Mouse (Mus musculus) liver, adult 2 months (tissue): ENCODE measurements at regions not wholly inside any gene's neighbourhood (a gene's known extent, or its start where the extent isn't known, plus 50 kb on each side); places are given as distances from the start of the nearest gene placed in this dataset.
A peak's percentile ranks its signal among the peaks of the same experiment; 100 is the strongest.

Experiments
- DNase-seq: peaks from one replicate; pipeline ENCODE4 v3.0.0-alpha.2; 2011; ENCODE audit warnings: low read depth, low spot score; ENCODE audit errors: extremely low read depth
- H3K27ac ChIP-seq: fragments of 200-500 bp; replicated peaks from 2 replicates; pipeline ENCODE4 v1.5.1; 2012; ENCODE audit warnings: low read depth, mild to moderate bottlenecking, control low read depth, inconsistent platforms, low read length; ENCODE audit not compliant: insufficient read depth
- H3K27me3 ChIP-seq: fragments of 200-500 bp; 2 replicates; pipeline ENCODE4 v1.6.1; 2012; ENCODE audit warnings: mild to moderate bottlenecking, moderate library complexity, low read length, inconsistent platforms; ENCODE audit not compliant: control insufficient read depth, insufficient read depth
- H3K36me3 ChIP-seq: fragments of 200-500 bp; 2 replicates; pipeline ENCODE4 v1.6.1; 2012; ENCODE audit warnings: low read length, inconsistent platforms; ENCODE audit not compliant: control insufficient read depth, insufficient read depth
- H3K4me1 ChIP-seq: fragments of 200-500 bp; 2 replicates; pipeline ENCODE4 v1.6.1; 2011; ENCODE audit warnings: low read length; ENCODE audit not compliant: control insufficient read depth, insufficient read depth
- H3K4me3 ChIP-seq: fragments of 200-500 bp; 2 replicates; pipeline ENCODE4 v1.5.1; 2011; ENCODE audit warnings: low read depth, mild to moderate bottlenecking, control low read depth, low read length, moderate library complexity; ENCODE audit not compliant: insufficient read depth
- H3K79me2 ChIP-seq: fragments of 200-500 bp; 2 replicates; pipeline ENCODE4 v1.6.1; 2012; ENCODE audit warnings: inconsistent platforms, mild to moderate bottlenecking, low read length, moderate library complexity; ENCODE audit not compliant: control insufficient read depth, insufficient read depth
- H3K9ac ChIP-seq: fragments of 200-500 bp; 2 replicates; pipeline ENCODE4 v1.6.1; 2012; ENCODE audit warnings: low read depth, mild to moderate bottlenecking, control low read depth, inconsistent platforms, low read length
- CTCF ChIP-seq: fragments of 200-500 bp; IDR thresholded peaks from 2 replicates; pipeline ENCODE4 v1.5.1; 2011; ENCODE audit warnings: low read depth, low read length, control low read depth
- POLR2A ChIP-seq: fragments of 200-500 bp; IDR thresholded peaks from 2 replicates; pipeline ENCODE4 v1.6.1; 2011; ENCODE audit warnings: low read length, control low read depth; ENCODE audit not compliant: insufficient read depth; ENCODE audit errors: extremely low read depth
- WGBS: fragments of 180-500 bp; shearing (Covaris S2); methylation state at CpG from one replicate; pipeline ENCODE4 v1.1.7; 2018; 5-methylcytosine and 5-hydroxymethylcytosine counted together

GRCm38 (mm10) chr2:138033379-138034122 lies 222.8 kb upstream of the Btbd3 start:
- H3K79me2 ChIP-seq: no peaks in the 10 kb centered on the region
- H3K4me3 ChIP-seq: no peak overlapping the region; the same call in 1 of the 2 replicates
- peak; percentile 40 for DNase-seq
- H3K27me3 ChIP-seq: no peaks in the 10 kb centered on the region
- no peaks in the 10 kb centered on the region for H3K36me3 ChIP-seq
- TF ChIP-seq POLR2A (no peak), CTCF (peak; percentile 96)
- 37% methylated on average over 11 of the region's 11 CpGs for WGBS
- H3K27ac ChIP-seq: no peak overlapping the region
- H3K9ac ChIP-seq: no peak overlapping the region
- H3K4me1 ChIP-seq: no peaks in the 10 kb centered on the region

GRCm38 (mm10) chr2:138027411-138027810 lies 229.0 kb upstream of the Btbd3 start:
- TF ChIP-seq POLR2A: no peak
- no peak for TF ChIP-seq CTCF
- H3K36me3 ChIP-seq: no peaks in the 10 kb centered on the region
- H3K79me2 ChIP-seq: no peaks in the 10 kb centered on the region
- H3K27me3 ChIP-seq: no peaks in the 10 kb centered on the region
- no peak overlapping the region for H3K9ac ChIP-seq
- H3K27ac ChIP-seq: no peak overlapping the region
- WGBS: 93% methylated on average over 1 of the region's 1 CpGs
- DNase-seq: no peak
- no peaks in the 10 kb centered on the region for H3K4me1 ChIP-seq
- no peak overlapping the region for H3K4me3 ChIP-seq

GRCm38 (mm10) chr2:138023558-138023957 lies 232.8 kb upstream of the Btbd3 start:
- DNase-seq: no peak
- Histone ChIP-seq H3K27me3 (no peaks in the 10 kb centered on the region), H3K27ac (no peak overlapping the region), H3K4me1 (no peaks in the 10 kb centered on the region), H3K4me3 (no peak overlapping the region), H3K36me3 (no peaks in the 10 kb centered on the region), H3K79me2 (no peaks in the 10 kb centered on the region), H3K9ac (no peak overlapping the region)
- no peak for TF ChIP-seq POLR2A
- TF ChIP-seq CTCF: no peak
- 74% methylated on average over 2 of the region's 2 CpGs for WGBS

DNA sequence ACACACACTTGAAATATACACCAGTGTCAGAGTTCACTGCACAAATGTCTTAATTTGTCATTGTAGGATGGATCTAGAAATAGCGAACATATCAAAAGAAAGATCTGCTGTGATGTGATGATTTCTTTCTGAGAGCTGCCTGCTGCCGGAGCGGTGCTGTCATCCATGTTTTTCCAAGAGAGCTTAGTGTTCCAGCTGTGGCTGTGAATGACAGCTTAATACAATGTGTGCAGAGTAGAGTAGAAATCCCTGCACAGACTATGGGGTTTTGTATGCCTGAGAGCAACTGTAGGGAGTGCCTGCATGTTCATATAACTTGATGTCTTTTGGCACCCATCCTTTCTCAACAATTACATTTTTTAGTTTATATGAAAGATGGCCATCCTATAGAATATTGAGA lies 274.6 kb upstream of the Btbd3 start:
- Histone ChIP-seq H3K79me2 (no peaks in the 10 kb centered on the region), H3K27ac (no peak overlapping the region), H3K9ac (no peak overlapping the region), H3K4me1 (no peaks in the 10 kb centered on the region), H3K36me3 (no peaks in the 10 kb centered on the region), H3K27me3 (no peaks in the 10 kb centered on the region), H3K4me3 (no peak overlapping the region)
- TF ChIP-seq POLR2A: no peak
- no peak for TF ChIP-seq CTCF
- DNase-seq: no peak
- 80% methylated on average over 3 of the region's 3 CpGs for WGBS

DNA sequence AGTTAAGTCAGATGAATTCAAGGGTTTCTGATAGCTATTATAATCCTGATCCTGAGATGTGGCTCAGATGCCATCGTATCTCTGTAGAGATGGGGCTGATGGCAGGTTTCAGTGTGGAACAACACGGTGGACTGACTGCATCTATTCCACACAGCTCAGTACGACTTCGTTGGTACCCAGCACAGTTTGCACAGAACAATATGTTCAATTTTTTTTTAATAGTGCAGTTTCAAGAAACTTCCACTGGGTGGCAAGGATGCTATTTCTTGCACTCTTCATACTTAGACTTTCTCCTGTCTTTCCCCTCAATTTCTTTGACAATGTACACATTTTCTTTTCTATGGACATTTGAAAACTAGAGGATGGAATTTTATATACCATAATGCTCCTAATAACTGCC lies 278.6 kb upstream of the Btbd3 start:
- H3K9ac ChIP-seq: no peak overlapping the region
- no peak overlapping the region for H3K27ac ChIP-seq
- no peaks in the 10 kb centered on the region for H3K4me1 ChIP-seq
- DNase-seq: no peak
- no peaks in the 10 kb centered on the region for H3K36me3 ChIP-seq
- H3K27me3 ChIP-seq: no peaks in the 10 kb centered on the region
- TF ChIP-seq CTCF (no peak), POLR2A (no peak)
- H3K4me3 ChIP-seq: no peak overlapping the region
- WGBS: 50% methylated on average over 4 of the region's 4 CpGs
- no peaks in the 10 kb centered on the region for H3K79me2 ChIP-seq

DNA sequence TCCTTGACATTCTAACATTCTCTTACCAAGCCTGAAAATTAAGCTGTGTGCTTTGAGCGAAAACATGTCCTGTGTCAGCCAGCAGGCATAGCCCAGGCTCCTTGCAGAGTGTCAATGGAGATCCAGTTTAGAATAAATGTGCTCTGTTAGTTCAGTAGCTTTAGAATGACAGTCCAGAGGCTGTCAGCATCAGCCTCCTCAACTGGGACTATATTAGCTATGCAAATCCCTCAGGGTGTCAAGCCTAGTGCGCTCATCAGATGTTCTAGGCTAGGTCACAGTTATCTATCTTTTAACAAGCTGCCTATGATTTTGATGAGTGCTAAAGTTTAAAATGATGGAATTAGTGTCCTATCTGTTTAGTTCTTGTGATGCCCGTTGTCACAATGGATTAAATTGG lies 281.7 kb upstream of the Btbd3 start:
- no peak for DNase-seq
- Histone ChIP-seq H3K36me3 (no peaks in the 10 kb centered on the region), H3K27ac (no peak overlapping the region), H3K4me3 (no peak overlapping the region), H3K27me3 (no peaks in the 10 kb centered on the region), H3K4me1 (no peaks in the 10 kb centered on the region), H3K9ac (no peak overlapping the region), H3K79me2 (no peaks in the 10 kb centered on the region)
- TF ChIP-seq CTCF: no peak
- TF ChIP-seq POLR2A: no peak
- WGBS: 64% methylated on average over 3 of the region's 3 CpGs
